Mouse (Mus musculus): ENCODE measurements at regions not wholly inside any gene's neighbourhood (a gene's known extent, or its start where the extent isn't known, plus 50 kb on each side); places are given as distances from the start of the nearest gene placed in this dataset.
A peak's percentile ranks its signal among the peaks of the same experiment; 100 is the strongest.
"Not testable (repeated sequence)": the region's sequence is repeated elsewhere in the genome, so short reads cannot be mapped to it uniquely, and the experiment has no call there.

GRCm38 (mm10) chr17:82379371-82379770 is 641.2 kb upstream of the Slc8a1 start:
- DNase-seq (ENCODE audit: low spot score in 2 of 2); intact Hi-C loops (cut with DNase I): not testable (repeated sequence)

GRCm38 (mm10) chr17:82378248-82378820 is 640.2 kb upstream of the Slc8a1 start:
- intact Hi-C loops (cut with DNase I) = no loop called here
- DNase-seq (ENCODE audit: low spot score in 2 of 2) = no peak

DNA sequence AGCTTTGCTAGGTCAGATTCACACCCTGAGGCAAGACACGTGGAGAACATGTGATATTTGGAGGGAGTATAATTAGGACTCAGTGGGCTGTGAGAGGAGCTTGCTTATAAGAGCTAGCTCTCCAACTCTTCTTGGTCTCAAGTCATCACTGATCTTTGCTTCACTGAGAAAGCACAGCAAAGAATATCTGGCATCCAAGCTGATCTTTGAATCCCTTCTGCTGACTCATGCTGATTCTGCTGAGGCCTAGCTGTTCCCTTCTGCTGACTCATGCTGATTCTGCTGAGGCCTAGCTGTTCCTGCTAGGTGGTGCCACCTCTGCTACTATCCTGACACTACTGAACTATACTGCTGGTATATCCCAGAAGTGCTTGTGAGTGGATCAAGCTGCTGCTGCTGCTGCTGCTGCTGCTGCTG is 639.0 kb upstream of the Slc8a1 start:
- no peak for DNase-seq (ENCODE audit: low spot score in 2 of 2)

GRCm38 (mm10) chr17:82367876-82368275 is 629.7 kb upstream of the Slc8a1 start:
- intact Hi-C loops (cut with DNase I) = no loop called here
- no peak for DNase-seq (ENCODE audit: low spot score in 2 of 2)

More for the DNA sequence above, 639.0 kb upstream of the Slc8a1 start:
- intact Hi-C loops (cut with DNase I) = no loop called here

DNA sequence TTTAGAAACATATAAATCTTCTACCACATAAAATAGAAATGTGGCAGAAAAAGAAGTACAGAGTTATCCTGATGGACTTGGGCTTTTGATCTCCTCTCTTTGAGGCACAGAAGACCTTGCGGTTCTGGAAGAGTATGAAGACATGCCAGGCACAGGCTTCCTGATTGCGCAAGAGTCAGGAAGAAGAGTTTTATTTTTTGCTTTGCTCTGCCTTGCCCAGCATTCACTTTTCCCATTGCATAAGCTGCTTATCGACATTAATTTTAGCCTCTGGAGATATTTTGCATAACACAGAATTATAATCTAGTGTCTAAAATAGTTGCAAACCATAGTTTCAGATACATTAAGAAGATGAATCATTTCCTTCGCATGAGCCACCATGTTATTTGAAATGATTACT is 627.8 kb upstream of the Slc8a1 start:
- no peak for DNase-seq (ENCODE audit: low spot score in 2 of 2)
- intact Hi-C loops (cut with DNase I) = no loop called here

- no peak for DNase-seq (ENCODE audit: low spot score in 2 of 2)
- intact Hi-C loops (cut with DNase I) = no loop called here
These were observed 610.5 kb upstream of the Slc8a1 start for GRCm38 (mm10) chr17:82348636-82349035.

DNA sequence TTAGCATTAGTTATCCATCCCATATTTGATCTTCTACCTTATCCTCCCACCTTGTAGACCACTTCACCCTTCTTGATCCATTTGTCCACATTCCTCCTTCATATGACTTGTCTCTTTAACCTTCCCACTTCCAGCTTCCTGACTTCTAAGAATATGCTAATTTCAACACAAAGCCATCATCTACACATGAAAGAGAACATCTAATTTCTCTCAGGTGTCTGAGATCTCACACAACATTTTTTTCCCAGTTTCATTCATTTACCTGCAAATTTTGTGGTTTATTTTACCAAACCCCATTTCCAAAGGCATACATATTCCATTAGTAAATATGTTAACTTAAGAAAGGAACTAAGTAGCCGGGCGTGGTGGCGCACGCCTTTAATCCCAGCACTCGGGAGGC is 593.3 kb upstream of the Slc8a1 start:
- DNase-seq (ENCODE audit: low spot score in 2 of 2) = no peak
- intact Hi-C loops (cut with DNase I) = no loop called here

DNA sequence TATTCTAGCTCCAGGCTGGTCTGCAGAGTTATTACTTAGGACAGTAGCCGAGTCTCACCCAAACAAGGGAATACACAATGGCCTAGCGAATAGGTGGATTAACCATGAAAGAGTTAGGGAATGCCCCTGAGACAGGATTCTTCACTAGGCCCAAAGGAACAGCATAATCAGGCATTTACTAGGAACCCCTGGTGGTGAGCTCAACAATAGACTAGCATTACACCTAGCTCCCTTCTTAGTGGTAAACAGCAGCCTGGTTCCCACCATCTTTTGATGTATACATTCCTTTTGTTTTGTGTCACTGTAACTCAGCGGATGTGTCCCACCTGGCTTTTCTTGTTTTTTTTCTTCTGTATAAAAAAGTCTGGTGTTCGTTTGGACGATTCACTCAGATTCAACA is 574.0 kb upstream of the Slc8a1 start:
- intact Hi-C loops (cut with DNase I) = no loop called here
- DNase-seq (ENCODE audit: low spot score in 2 of 2) = no peak

DNA sequence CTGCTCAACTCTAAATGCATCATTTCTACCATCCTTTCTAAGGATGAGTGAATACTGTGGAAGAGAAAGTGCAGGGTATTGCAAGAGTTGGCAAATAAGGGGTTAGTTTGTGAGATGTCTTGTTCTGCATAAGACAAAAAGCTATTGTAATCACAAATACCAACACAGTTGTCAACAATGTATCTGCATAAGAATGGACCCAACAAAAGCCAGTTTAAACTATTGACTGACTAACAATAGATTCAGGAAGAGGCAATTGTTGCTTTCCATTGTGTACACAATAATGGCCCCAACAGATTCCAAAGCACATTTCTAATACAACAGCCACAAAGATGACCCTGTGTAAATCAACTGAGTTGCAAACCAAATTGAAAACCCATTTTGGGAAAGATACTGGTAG is 568.2 kb upstream of the Slc8a1 start:
- intact Hi-C loops (cut with DNase I) = no loop called here
- no peak for DNase-seq (ENCODE audit: low spot score in 2 of 2)

GRCm38 (mm10) chr17:82277728-82278127 is 539.6 kb upstream of the Slc8a1 start:
- intact Hi-C loops (cut with DNase I) = no loop called here
- no peak for DNase-seq (ENCODE audit: low spot score in 2 of 2)

DNA sequence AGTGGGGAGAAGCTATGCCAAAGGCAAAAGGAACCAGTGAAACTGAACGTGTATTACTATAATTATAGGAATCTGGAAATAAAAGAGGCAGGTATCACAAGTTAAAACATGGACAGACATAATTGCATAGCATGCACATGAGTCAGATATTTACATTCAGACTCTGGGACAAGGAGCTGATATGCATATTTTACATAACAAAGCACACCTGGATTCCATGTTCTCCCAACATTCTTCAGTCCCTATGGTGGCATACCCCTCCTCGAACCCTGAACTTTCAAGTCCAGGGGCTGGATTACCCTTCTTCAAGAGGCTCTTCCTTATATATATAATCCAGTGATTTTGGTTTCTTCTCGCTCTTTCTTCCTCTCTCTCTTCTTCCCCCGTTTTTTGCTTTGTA is 535.8 kb upstream of the Slc8a1 start:
- no peak for DNase-seq (ENCODE audit: low spot score in 2 of 2)
- intact Hi-C loops (cut with DNase I) = no loop called here

- no peak for DNase-seq (ENCODE audit: low spot score in 2 of 2)
- intact Hi-C loops (cut with DNase I) = no loop called here
These were observed 534.7 kb upstream of the Slc8a1 start for GRCm38 (mm10) chr17:82272845-82273244.

DNA sequence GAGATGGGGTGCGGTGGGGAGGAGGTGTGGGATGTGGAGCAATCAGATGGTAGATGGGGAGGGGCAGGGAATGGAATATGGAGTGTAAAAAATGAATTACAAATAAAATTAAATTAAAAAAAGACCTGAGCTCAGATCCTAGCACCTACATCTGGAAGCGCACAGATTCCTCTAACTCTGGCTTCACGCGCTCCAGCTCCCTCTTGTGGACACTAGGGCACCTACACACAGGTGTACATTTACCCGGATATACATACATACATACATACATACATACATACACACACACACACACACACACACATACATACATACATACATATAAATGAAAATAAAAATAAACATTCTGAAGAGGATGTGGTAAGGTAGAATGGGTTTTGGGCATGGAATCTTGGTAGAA is 528.7 kb upstream of the Slc8a1 start:
- intact Hi-C loops (cut with DNase I); DNase-seq (ENCODE audit: low spot score in 2 of 2): not testable (repeated sequence)

- intact Hi-C loops (cut with DNase I) = no loop called here
- DNase-seq (ENCODE audit: low spot score in 2 of 2) = no peak
These were observed 514.2 kb upstream of the Slc8a1 start for GRCm38 (mm10) chr17:82252362-82252761.

DNA sequence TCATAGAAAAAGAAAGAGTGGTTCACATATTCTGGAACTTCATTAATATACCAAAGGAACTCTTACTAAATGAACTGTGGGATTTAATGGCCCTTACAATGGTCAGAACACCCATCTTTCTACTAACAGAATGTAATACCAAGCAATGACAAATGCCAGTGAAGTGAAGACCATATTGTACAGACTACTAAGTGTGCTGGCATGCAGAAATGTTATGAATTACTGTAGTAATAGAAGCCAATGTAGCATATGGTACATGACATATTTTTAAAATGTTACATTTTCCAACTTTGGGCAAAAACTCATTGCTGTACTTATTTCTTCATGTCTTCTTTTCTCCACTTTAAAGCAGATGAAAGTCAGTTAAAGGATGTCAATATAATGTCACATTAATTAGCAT is 513.7 kb upstream of the Slc8a1 start:
- intact Hi-C loops (cut with DNase I) = no loop called here
- peak in 1 of 2 experiments; percentile 0 for DNase-seq (ENCODE audit: low spot score in 2 of 2)

- intact Hi-C loops (cut with DNase I) = no loop called here
- DNase-seq (ENCODE audit: low spot score in 2 of 2) = no peak
These were observed 500.2 kb upstream of the Slc8a1 start for GRCm38 (mm10) chr17:82238361-82238760.

DNA sequence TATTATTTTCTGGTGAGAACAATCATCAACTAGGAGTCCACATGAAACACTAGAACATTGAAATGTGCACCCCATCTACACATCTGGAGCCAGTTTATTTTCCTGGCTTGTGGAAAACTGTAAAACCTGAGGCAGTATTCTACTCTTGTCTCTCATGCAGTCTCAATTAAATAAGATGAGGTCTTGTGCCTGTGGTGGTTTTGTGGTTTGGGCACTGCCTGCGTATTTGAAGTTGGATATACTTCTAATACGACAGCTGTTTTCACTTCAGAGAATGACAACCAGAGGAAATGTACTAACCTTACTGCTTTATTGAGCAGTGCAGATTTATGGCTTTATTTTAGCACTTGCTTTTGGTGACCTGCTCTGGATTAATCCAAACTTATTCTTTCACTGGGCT is 499.3 kb upstream of the Slc8a1 start:
- intact Hi-C loops (cut with DNase I) = no loop called here
- DNase-seq (ENCODE audit: low spot score in 2 of 2) = no peak

- intact Hi-C loops (cut with DNase I) = no loop called here
- DNase-seq (ENCODE audit: low spot score in 2 of 2) = no peak
These were observed 477.8 kb upstream of the Slc8a1 start for GRCm38 (mm10) chr17:82215728-82216623.

- no peak for DNase-seq (ENCODE audit: low spot score in 2 of 2)
- intact Hi-C loops (cut with DNase I) = no loop called here
These were observed 461.8 kb upstream of the Slc8a1 start for GRCm38 (mm10) chr17:82199981-82200380.

DNA sequence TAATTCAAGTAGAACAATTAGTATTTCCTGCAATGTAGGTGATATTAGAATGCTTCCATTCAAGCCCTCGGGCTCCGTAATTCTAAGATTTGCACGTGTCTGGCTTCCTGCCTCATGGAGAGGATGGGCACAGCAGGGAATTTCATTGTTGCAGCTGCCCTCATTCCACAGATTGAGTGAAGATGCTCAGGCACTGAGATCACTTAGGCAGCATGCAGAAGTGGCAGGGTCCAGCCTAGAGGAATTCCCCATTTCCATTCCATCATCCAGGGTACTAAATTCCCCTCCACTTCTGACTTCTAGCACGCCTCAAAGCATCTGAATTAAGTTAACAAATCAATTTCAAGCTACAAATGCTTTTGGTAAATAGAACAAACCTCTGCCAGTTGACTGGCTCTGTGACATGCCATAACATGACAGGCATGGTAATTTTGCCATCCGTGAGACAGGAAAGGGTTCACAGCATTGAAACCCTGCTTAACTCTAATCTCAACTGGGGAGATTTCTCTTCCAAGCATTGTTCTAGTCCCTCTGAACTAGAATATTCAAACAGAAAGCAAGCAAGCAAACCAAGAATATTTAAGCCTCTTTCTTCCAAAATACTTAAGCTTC is 461.0 kb upstream of the Slc8a1 start:
- DNase-seq (ENCODE audit: low spot score in 2 of 2) = no peak
- intact Hi-C loops (cut with DNase I) = no loop called here

DNA sequence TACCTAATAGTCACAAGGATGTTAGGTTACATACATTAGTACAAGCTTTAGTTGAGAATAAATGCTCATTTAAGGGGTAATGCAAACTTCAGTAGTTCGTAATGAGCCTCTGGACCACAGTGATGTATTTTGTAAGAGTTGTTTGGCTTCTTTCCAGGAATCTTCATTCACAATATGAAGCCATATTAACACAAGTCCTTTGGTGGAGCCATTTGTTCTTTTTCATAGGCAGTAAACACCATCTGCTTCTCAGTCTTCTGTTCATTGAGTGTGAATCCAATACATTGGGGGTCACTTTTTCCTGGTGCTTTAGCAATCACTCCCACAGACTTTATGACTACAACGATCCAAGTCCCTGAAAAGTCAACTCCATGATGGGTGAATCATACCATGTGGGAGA is 446.1 kb upstream of the Slc8a1 start:
- DNase-seq (ENCODE audit: low spot score in 2 of 2) = no peak
- intact Hi-C loops (cut with DNase I) = no loop called here
